Mouse (Mus musculus): ENCODE results near the gene Ces1g. TPM values are rescaled to one million over a fixed set of nuclear protein-coding genes. Genes with fewer than 3 reads are reported as not detected.

Gene Ces1g
- polyA plus RNA-seq, 1 experiment from 2014 or later, result not detected

GRCm38 (mm10) chr8:93278176-93278805, 58.8 kb downstream of the Ces1g start:
- Histone ChIP-seq H3K27me3 (no peaks in the 10 kb centered on the region), H3K4me3 (no peak overlapping the region), H3K36me3 (no peaks in the 10 kb centered on the region), H3K4me1 (no peaks in the 10 kb centered on the region), H3K4me2 (replicated peaks) (no peak overlapping the region), H3K9ac (replicated peaks) (no peak overlapping the region), H3K9me3 (no peaks in the 10 kb centered on the region), H3K27ac (replicated peaks) (no peak overlapping the region)
- 69% methylated on average over 4 of the region's 4 CpGs for WGBS
- ATAC-seq (replicated peaks), result no peak

DNA sequence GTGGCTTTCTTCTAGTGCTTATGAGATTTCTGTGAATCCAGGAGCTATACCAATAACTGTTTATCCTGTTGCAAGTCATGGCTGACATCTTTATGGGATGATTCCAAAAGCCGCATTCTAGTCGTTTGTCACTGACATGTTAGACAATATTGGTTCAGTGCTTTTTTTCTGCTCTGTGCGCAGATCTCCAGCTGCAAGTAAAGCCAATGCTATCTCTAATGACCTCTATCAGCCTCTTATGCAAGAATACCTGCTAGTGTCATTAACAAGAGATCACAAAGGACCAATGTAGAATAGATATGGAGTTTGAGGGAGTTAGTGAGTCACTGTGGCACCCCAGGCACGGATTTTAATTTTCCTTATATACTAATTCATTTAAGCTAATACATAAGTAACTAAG, 62.5 kb downstream of the Ces1g start:
- Histone ChIP-seq H3K9ac (replicated peaks) (no peak overlapping the region), H3K27me3 (no peaks in the 10 kb centered on the region), H3K4me1 (no peaks in the 10 kb centered on the region), H3K4me2 (replicated peaks) (no peak overlapping the region), H3K9me3 (no peaks in the 10 kb centered on the region), H3K36me3 (no peaks in the 10 kb centered on the region), H3K4me3 (no peak overlapping the region), H3K27ac (replicated peaks) (no peak overlapping the region)
- no peak for ATAC-seq (replicated peaks)
- 85% methylated on average over 4 of the region's 4 CpGs for WGBS

- H3K36me3 ChIP-seq, result no peaks in the 10 kb centered on the region
- H3K9me3 ChIP-seq, result no peaks in the 10 kb centered on the region
- no peaks in the 10 kb centered on the region for H3K4me1 ChIP-seq
- WGBS, result 76% methylated on average over 3 of the region's 3 CpGs
- no peak overlapping the region for H3K27ac ChIP-seq (replicated peaks)
- ATAC-seq (replicated peaks), result no peak
- no peak overlapping the region for H3K9ac ChIP-seq (replicated peaks)
- no peak overlapping the region for H3K4me2 ChIP-seq (replicated peaks)
- no peak overlapping the region for H3K4me3 ChIP-seq
- no peaks in the 10 kb centered on the region for H3K27me3 ChIP-seq
Measured at GRCm38 (mm10) chr8:93273321-93273720, 63.8 kb downstream of the Ces1g start.

DNA sequence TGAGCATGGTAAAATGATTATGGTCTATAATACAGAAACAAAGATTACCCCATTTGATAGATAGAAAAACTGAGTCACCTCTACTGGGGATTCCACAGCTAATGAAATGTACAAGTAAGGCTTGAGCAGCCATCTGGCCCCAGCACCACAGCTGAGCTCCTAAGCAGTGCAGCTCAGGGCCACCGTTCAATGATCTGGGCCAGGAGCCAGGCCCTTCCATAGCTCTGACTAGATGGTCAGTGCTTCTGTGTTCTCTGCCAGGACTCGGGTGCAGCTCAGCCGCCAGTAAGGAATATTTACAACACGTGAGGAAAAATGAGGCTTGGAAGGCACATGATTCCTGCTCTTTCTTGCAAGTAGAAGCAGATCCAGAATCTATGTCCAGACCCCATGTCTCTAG, 64.4 kb downstream of the Ces1g start:
- no peak for ATAC-seq (replicated peaks)
- Histone ChIP-seq H3K9ac (replicated peaks) (no peak overlapping the region), H3K4me1 (no peaks in the 10 kb centered on the region), H3K27ac (replicated peaks) (no peak overlapping the region), H3K27me3 (no peaks in the 10 kb centered on the region), H3K9me3 (no peaks in the 10 kb centered on the region), H3K4me3 (no peak overlapping the region), H3K4me2 (replicated peaks) (no peak overlapping the region), H3K36me3 (no peaks in the 10 kb centered on the region)
- WGBS, result 82% methylated on average over 4 of the region's 4 CpGs

GRCm38 (mm10) chr8:93261436-93261835, 75.7 kb downstream of the Ces1g start:
- Histone ChIP-seq H3K4me1 (no peaks in the 10 kb centered on the region), H3K36me3 (no peaks in the 10 kb centered on the region), H3K9ac (replicated peaks) (no peak overlapping the region), H3K27me3 (no peaks in the 10 kb centered on the region), H3K27ac (replicated peaks) (no peak overlapping the region), H3K9me3 (no peaks in the 10 kb centered on the region), H3K4me2 (replicated peaks) (no peak overlapping the region), H3K4me3 (no peak overlapping the region)
- ATAC-seq (replicated peaks), result no peak
- 80% methylated on average over 2 of the region's 2 CpGs for WGBS

DNA sequence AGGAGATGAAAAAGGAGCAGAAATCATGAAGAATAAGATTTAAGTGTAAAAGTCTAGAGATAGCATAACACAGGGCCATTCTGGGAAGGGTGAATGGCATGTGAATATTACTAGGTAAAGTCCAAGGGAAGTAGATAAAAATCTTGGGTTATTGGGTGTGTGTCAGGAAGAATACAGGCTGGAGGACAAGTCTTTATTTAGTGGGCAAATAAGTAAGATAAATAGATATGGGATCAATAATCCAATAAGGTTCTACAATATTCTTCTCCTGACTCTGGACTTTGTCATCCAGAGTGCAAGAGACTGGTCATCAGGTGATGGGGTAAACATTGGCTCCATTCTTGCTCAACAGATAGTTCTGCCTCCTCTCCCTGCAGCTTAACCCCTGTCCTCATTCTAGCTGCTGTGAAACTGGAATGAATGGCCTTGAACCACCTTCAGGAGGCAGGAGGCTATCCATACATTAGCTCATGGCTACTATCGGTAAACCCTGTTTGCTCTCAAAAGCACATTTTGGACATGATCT, 84.6 kb downstream of the Ces1g start:
- Histone ChIP-seq H3K9me3 (no peaks in the 10 kb centered on the region), H3K4me3 (no peak overlapping the region), H3K4me1 (no peaks in the 10 kb centered on the region), H3K27ac (replicated peaks) (no peak overlapping the region), H3K36me3 (no peaks in the 10 kb centered on the region), H3K27me3 (no peaks in the 10 kb centered on the region), H3K9ac (replicated peaks) (no peak overlapping the region), H3K4me2 (replicated peaks) (no peak overlapping the region)
- WGBS, result 95% methylated on average over 1 of the region's 1 CpGs
- no peak for ATAC-seq (replicated peaks)

Other genes with a start within 250 kb of the Ces1g start
- gene Ces1c, start 206.0 kb downstream of the Ces1g start, polyA plus RNA-seq (2015; fragmentation: Nextera tagmentation; extraction: Ambion mirVana), result not detected in 2 replicates
- not detected in 2 replicates for gene Ces1d, start 139.5 kb downstream of the Ces1g start, polyA plus RNA-seq (2015; fragmentation: Nextera tagmentation; extraction: Ambion mirVana)
- gene Ces1e, start 107.7 kb downstream of the Ces1g start, polyA plus RNA-seq (2015; fragmentation: Nextera tagmentation; extraction: Ambion mirVana), result not detected in 2 replicates
- not detected in 2 replicates for gene Ces1f, start 57.6 kb downstream of the Ces1g start, polyA plus RNA-seq (2015; fragmentation: Nextera tagmentation; extraction: Ambion mirVana)
- gene Ces1h, start 42.4 kb upstream of the Ces1g start, polyA plus RNA-seq (2015; fragmentation: Nextera tagmentation; extraction: Ambion mirVana), result not detected in 2 replicates
- gene Ces5a, start 198.5 kb upstream of the Ces1g start, polyA plus RNA-seq (2015; fragmentation: Nextera tagmentation; extraction: Ambion mirVana), result 0.36 and 0.57 TPM in 2 replicates